Mouse (Mus musculus): ENCODE measurements at regions not wholly inside any gene's neighbourhood (a gene's known extent, or its start where the extent isn't known, plus 50 kb on each side); places are given as distances from the start of the nearest gene placed in this dataset.
A peak's percentile ranks its signal among the peaks of the same experiment; 100 is the strongest.

GRCm38 (mm10) chr16:25042669-25043440 is 243.8 kb upstream of the Tprg start:
- DNase-seq (ENCODE audit: low spot score in 2 of 2), result no peak

- DNase-seq (ENCODE audit: low spot score in 2 of 2), result no peak
These were observed 242.0 kb upstream of the Tprg start for GRCm38 (mm10) chr16:25044637-25045036.

GRCm38 (mm10) chr16:25047726-25048125 is 238.9 kb upstream of the Tprg start:
- DNase-seq (ENCODE audit: low spot score in 2 of 2), result no peak

- DNase-seq (ENCODE audit: low spot score in 2 of 2), result no peak
These were observed 236.6 kb upstream of the Tprg start for GRCm38 (mm10) chr16:25049928-25050510.

GRCm38 (mm10) chr16:25051044-25051443 is 235.6 kb upstream of the Tprg start:
- DNase-seq (ENCODE audit: low spot score in 2 of 2), result no peak

- no peak for DNase-seq (ENCODE audit: low spot score in 2 of 2)
These were observed 234.2 kb upstream of the Tprg start for GRCm38 (mm10) chr16:25052428-25052827.

GRCm38 (mm10) chr16:25052917-25053343 is 233.7 kb upstream of the Tprg start:
- DNase-seq (ENCODE audit: low spot score in 2 of 2), result no peak

GRCm38 (mm10) chr16:25054304-25054703 is 232.3 kb upstream of the Tprg start:
- no peak for DNase-seq (ENCODE audit: low spot score in 2 of 2)

GRCm38 (mm10) chr16:25055376-25055775 is 231.2 kb upstream of the Tprg start:
- DNase-seq (ENCODE audit: low spot score in 2 of 2), result no peak

- no peak for DNase-seq (ENCODE audit: low spot score in 2 of 2)
These were observed 228.4 kb upstream of the Tprg start for GRCm38 (mm10) chr16:25058051-25058747.

- DNase-seq (ENCODE audit: low spot score in 2 of 2), result peak; percentile 94 to 95
These were observed 227.7 kb upstream of the Tprg start for GRCm38 (mm10) chr16:25058812-25059501.

GRCm38 (mm10) chr16:25059504-25059992 is 227.1 kb upstream of the Tprg start:
- DNase-seq (ENCODE audit: low spot score in 2 of 2), result no peak

GRCm38 (mm10) chr16:25060266-25060665 is 226.4 kb upstream of the Tprg start:
- DNase-seq (ENCODE audit: low spot score in 2 of 2), result no peak

- no peak for DNase-seq (ENCODE audit: low spot score in 2 of 2)
These were observed 225.0 kb upstream of the Tprg start for GRCm38 (mm10) chr16:25061631-25062030.

- no peak for DNase-seq (ENCODE audit: low spot score in 2 of 2)
These were observed 222.6 kb upstream of the Tprg start for GRCm38 (mm10) chr16:25063981-25064380.

- peak; percentile 54 to 67 for DNase-seq (ENCODE audit: low spot score in 2 of 2)
These were observed 222.1 kb upstream of the Tprg start for GRCm38 (mm10) chr16:25064538-25064937.

- no peak for DNase-seq (ENCODE audit: low spot score in 2 of 2)
These were observed 219.8 kb upstream of the Tprg start for GRCm38 (mm10) chr16:25066822-25067221.

GRCm38 (mm10) chr16:25067276-25068249 is 219.1 kb upstream of the Tprg start:
- no peak for DNase-seq (ENCODE audit: low spot score in 2 of 2)

- no peak for DNase-seq (ENCODE audit: low spot score in 2 of 2)
These were observed 205.8 kb upstream of the Tprg start for GRCm38 (mm10) chr16:25080811-25081210.

GRCm38 (mm10) chr16:25083729-25084128 is 202.9 kb upstream of the Tprg start:
- DNase-seq (ENCODE audit: low spot score in 2 of 2), result no peak
